Mouse (Mus musculus) C2C12 (cell line): ENCODE measurements at regions not wholly inside any gene's neighbourhood (a gene's known extent, or its start where the extent isn't known, plus 50 kb on each side); places are given as distances from the start of the nearest gene placed in this dataset.
A peak's percentile ranks its signal among the peaks of the same experiment; 100 is the strongest.
"Not testable (repeated sequence)": the region's sequence is repeated elsewhere in the genome, so short reads cannot be mapped to it uniquely, and the experiment has no call there.

Experiments
- H3K27me3 ChIP-seq: one replicate; pipeline ENCODE4 v1.6.1; 2011; ENCODE audit not compliant: control insufficient read depth, insufficient read depth, insufficient read length
- H3K36me3 ChIP-seq: one replicate; pipeline ENCODE4 v1.6.1; 2011; ENCODE audit not compliant: control insufficient read depth, insufficient read depth
- H3K4me3 ChIP-seq: one replicate; pipeline ENCODE4 v1.5.1; 2011; ENCODE audit warnings: mild to moderate bottlenecking, control low read depth; ENCODE audit not compliant: poor library complexity, insufficient read depth, severe bottlenecking
- H3K79me2 ChIP-seq: one replicate; pipeline ENCODE4 v1.6.1; 2011; ENCODE audit not compliant: control insufficient read depth, insufficient read depth
- H3K79me3 ChIP-seq: one replicate; pipeline ENCODE4 v1.6.1; 2011; ENCODE audit warnings: low read depth, control low read depth
- H3ac ChIP-seq: one replicate; pipeline ENCODE3; 2011; ENCODE audit warnings: low read depth; ENCODE audit not compliant: control insufficient read depth, insufficient read length
- CEBPB ChIP-seq: IDR thresholded peaks from one replicate; pipeline ENCODE4 v1.6.1; 2011; ENCODE audit warnings: low read depth, mild to moderate bottlenecking, control low read depth, moderate library complexity
- CTCF ChIP-seq: IDR thresholded peaks from one replicate; pipeline ENCODE4 v1.5.1; 2011; ENCODE audit not compliant: control insufficient read depth, insufficient read depth, insufficient read length
- FOSL1 ChIP-seq: IDR thresholded peaks from one replicate; pipeline ENCODE4 v1.8.0; 2011; ENCODE audit warnings: mild to moderate bottlenecking, low read length; ENCODE audit not compliant: poor library complexity, insufficient read depth, severe bottlenecking
- MAX ChIP-seq: IDR thresholded peaks from one replicate; pipeline ENCODE4 v1.6.1; 2011; ENCODE audit warnings: mild to moderate bottlenecking, control low read depth
- MYOD1 ChIP-seq: IDR thresholded peaks from one replicate; pipeline ENCODE4 v1.6.1; 2011; ENCODE audit warnings: low read depth; ENCODE audit not compliant: control insufficient read depth, insufficient read length
- MYOG ChIP-seq: IDR thresholded peaks from one replicate; pipeline ENCODE4 v1.6.1; 2011; ENCODE audit not compliant: control insufficient read depth, insufficient read length; ENCODE audit errors: extremely low read depth
- USF1 ChIP-seq: IDR thresholded peaks from one replicate; pipeline ENCODE4 v1.6.1; 2011; ENCODE audit warnings: low read depth, mild to moderate bottlenecking, control low read depth, moderate library complexity

GRCm38 (mm10) chr3:18751660-18752259 lies 803.5 kb downstream of the Cypt12 start:
- H3K79me3 ChIP-seq = no peaks in the 10 kb centered on the region
- H3ac ChIP-seq = no peak overlapping the region
- TF ChIP-seq FOSL1 (no peak), MYOD1 (no peak), USF1 (no peak), MAX (no peak), MYOG (no peak), CTCF (no peak), CEBPB (no peak)

GRCm38 (mm10) chr3:18764301-18765078 lies 816.3 kb downstream of the Cypt12 start:
- Histone ChIP-seq H3ac (no peak overlapping the region), H3K4me3 (no peak overlapping the region)

More at GRCm38 (mm10) chr3:18751660-18752259, 803.5 kb downstream of the Cypt12 start:
- H3K4me3 ChIP-seq = no peak overlapping the region
- no peaks in the 10 kb centered on the region for H3K36me3 ChIP-seq
- no peaks in the 10 kb centered on the region for H3K79me2 ChIP-seq
- no peaks in the 10 kb centered on the region for H3K27me3 ChIP-seq

GRCm38 (mm10) chr3:18778481-18778880 lies 830.3 kb downstream of the Cypt12 start:
- no peak overlapping the region for H3K4me3 ChIP-seq
- TF ChIP-seq FOSL1 = no peak
- TF ChIP-seq MYOG = no peak
- peak; percentile 69 for TF ChIP-seq MYOD1
- TF ChIP-seq CEBPB = no peak
- no peaks in the 10 kb centered on the region for H3K79me3 ChIP-seq
- no peaks in the 10 kb centered on the region for H3K27me3 ChIP-seq
- no peaks in the 10 kb centered on the region for H3K79me2 ChIP-seq
- H3ac ChIP-seq = no peak overlapping the region
- no peaks in the 10 kb centered on the region for H3K36me3 ChIP-seq

More at GRCm38 (mm10) chr3:18764301-18765078, 816.3 kb downstream of the Cypt12 start:
- H3K27me3 ChIP-seq = no peaks in the 10 kb centered on the region
- no peaks in the 10 kb centered on the region for H3K79me2 ChIP-seq
- TF ChIP-seq CTCF (no peak), MYOG (no peak), MYOD1 (no peak), MAX (no peak), CEBPB (no peak), USF1 (no peak), FOSL1 (no peak)
- no peaks in the 10 kb centered on the region for H3K36me3 ChIP-seq
- no peaks in the 10 kb centered on the region for H3K79me3 ChIP-seq

GRCm38 (mm10) chr3:18787531-18788176 lies 839.4 kb downstream of the Cypt12 start:
- H3K79me3 ChIP-seq = no peaks in the 10 kb centered on the region
- H3ac ChIP-seq = no peak overlapping the region
- H3K27me3 ChIP-seq = no peaks in the 10 kb centered on the region
- no peaks in the 10 kb centered on the region for H3K36me3 ChIP-seq
- TF ChIP-seq CEBPB (no peak), USF1 (no peak), MAX (no peak), CTCF (no peak), MYOD1 (no peak), MYOG (no peak), FOSL1 (no peak)
- no peaks in the 10 kb centered on the region for H3K79me2 ChIP-seq
- H3K4me3 ChIP-seq = no peak overlapping the region

- Histone ChIP-seq H3ac (no peak overlapping the region), H3K36me3 (no peaks in the 10 kb centered on the region), H3K27me3 (no peaks in the 10 kb centered on the region), H3K79me2 (no peaks in the 10 kb centered on the region), H3K4me3 (no peak overlapping the region), H3K79me3 (no peaks in the 10 kb centered on the region)
- no peak for TF ChIP-seq MAX
- no peak for TF ChIP-seq CEBPB
- TF ChIP-seq MYOG = no peak
- no peak for TF ChIP-seq CTCF
- TF ChIP-seq USF1 = no peak
- TF ChIP-seq MYOD1 = no peak
- no peak for TF ChIP-seq FOSL1
Observed at GRCm38 (mm10) chr3:18802794-18803193, 825.7 kb downstream of the 1700064H15Rik start.

- H3ac ChIP-seq, H3K36me3 ChIP-seq, H3K27me3 ChIP-seq, H3K79me2 ChIP-seq, H3K4me3 ChIP-seq, H3K79me3 ChIP-seq: not testable (repeated sequence)
Observed at GRCm38 (mm10) chr3:18828788-18829320, 799.6 kb downstream of the 1700064H15Rik start.
